Mouse (Mus musculus): Measurements from ENCODE around the gene 2310007B03Rik. TPM values are rescaled to one million over a fixed set of nuclear protein-coding genes. Genes with fewer than 3 reads are reported as not detected.
"Not testable (repeated sequence)": the region's sequence is repeated elsewhere in the genome, so short reads cannot be mapped to it uniquely, and the experiment has no call there.

The 2310007B03Rik gene
- not detected for polyA plus RNA-seq (2017; shearing (Covaris generic))

DNA sequence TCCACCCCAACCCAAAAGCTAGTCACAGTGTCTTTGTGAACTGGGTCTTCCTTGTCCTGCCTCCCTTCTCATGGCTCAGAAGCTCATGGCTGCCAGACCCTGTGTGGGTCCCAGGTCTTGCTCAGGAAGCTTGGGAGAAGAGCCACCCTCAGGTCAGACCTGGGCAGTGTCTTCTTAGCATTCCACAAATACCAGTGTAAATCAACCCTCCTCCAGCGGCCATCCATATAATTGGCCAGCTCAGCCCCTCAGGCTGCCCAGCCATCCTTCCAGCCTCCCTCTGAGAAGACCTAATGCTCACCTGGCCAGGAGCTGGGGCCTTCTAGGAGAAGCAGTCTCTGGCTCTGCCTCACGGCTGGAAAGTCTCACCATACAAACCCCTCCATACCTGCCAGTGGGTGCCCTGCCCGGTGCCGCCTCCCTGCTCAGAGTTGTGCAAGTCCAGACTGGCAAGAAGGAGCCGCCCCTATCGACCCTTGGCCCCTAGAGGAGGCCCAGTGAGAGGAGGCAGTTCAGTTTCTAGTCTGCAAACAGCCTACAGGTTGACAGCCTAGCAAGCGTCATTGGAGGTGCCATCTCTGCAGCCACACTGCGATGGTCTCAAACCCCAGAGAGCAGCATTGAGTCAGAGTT lies at the start of gene 2310007B03Rik:
Gene 2310007B03Rik (minus strand): TSS at position 448 of the 633 bp plus-strand sequence.
- ATAC-seq: no peak

DNA sequence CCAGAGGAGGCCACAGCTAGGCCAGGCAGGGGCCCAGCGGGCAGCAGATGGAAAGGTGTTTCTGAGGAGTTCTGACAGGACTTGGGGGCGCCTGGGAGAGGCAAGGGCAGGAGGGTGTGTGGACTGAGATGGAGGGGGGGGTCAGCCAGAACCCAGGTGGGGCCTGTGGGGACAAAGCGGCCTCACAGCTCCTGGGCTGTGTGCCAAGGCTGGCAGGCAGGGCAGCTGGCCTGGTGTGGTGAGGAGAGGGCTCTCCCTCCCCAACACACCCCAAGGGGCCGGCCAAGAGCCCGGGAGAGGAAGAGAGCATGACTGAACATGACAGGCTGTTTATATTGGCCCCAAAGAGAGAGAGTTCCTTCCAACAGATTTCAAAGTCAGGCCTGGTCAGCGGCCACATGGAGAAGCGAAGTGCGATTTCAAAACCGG lies 49.5 kb upstream of the 2310007B03Rik start:
- ATAC-seq: no peak

DNA sequence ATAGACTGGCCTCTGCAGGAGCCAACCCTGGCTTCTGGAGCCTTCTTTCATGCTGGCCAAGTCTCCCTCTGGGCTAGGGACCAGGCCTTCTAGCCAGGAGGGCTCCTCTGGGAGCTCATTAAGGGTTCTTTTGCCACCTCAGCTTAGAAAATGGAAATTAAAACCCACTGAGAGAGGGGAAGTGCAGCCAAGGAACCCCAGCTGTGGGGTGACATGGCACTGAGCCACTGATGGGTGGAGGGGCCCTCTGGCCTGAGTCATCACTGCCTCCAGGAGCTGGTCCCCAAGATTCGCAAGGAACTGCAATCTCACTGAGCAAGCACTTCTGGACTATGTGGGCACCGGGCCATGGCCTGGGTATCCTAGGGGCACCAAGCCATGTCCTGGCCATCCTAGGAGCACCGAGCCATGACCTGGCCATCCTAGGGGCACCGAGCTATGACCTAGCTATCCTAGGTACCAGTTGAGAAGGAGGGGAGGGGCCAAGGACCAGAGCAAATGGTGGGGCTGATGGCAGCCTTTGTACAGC lies 46.9 kb upstream of the 2310007B03Rik start:
- ATAC-seq: no peak

DNA sequence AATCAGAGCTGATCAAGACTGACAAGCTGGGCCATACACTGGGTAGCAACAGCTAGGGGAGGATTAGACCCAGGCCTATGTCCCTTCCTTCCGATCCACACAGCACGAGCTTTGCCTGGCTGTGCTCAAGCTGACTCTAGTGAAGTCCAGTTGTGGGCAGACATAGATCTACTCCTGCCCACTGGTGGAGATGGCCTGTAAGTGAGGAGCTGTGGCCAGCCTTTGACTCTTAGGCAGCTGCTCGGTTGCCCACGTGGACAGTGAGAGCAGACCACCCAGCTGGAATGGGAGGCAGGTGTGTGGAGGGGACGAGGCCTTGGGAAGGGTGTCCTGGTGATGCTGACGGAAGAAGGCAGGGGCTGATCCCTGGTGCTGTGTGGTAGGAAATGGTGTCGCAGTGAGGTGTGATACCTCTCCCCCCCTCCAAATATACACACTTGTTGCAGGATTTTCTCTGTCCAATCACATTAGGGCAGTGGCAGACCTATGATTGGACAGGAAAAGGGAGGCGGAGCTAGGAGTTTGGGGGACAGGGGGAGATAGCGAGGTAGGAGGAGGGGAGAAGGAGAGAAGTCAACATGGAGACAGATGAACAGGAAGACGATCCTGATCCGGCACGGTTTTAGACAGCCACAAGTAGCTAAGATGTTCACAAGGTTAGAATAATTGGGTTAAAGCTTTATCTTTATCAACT lies 45.7 kb upstream of the 2310007B03Rik start:
- no peak for ATAC-seq

DNA sequence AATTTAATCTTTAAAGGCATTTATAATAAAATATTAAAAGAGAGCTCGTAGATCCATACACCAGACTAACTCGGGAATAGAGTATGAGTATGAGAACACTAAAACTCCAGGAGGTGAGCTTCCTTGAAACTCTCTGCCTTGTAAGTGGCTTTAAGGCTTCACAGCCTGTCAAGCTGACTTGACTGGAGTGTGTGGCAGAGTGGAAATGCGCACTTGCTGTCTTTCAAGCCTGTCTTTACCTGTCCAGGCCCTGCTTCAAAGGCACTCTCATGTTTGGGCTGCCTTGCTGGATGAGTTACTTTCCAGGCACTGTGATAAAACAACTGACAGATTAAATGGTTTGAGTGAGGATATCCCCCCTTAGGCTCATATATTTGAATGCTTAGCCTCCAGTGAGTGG lies 37.2 kb upstream of the 2310007B03Rik start:
- no peak for ATAC-seq

DNA sequence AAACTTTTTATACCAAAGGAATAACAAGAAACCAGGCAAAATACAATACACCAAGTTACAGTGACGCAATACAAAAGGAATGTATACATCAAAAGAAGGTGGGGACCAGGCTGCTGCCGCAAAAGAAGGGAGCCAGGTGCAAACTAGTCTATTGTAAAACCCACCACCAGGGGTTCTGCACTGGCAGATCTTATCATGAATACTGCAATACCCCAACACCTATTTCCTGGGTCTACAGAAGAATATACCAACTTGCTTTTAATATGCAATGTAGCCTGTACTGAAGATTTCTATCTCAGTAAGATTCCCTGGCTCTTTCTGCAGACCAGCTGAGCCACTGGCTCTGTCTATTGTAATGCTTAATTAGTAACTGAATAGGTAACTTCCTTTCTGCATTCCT lies 36.7 kb upstream of the 2310007B03Rik start:
- not testable (repeated sequence) for ATAC-seq

DNA sequence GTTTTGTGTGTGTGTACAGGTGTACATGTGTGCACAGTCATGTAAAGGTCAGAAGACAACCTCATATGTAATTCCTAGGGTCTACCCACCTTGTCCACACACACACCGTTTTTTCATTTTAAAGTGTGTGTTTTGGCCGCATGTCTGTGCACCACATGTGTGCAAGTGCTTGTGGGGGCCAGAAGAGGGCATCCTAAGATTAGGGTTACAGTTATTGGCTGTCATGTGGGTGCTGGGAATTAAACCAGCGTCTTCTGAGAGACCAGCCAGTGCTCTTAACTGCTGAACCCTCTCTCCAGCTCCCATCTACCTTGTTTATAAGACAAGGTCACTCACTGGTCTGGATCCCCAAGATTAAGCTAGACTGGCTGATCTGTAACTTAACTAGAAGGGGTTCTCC lies 34.2 kb upstream of the 2310007B03Rik start:
- no peak for ATAC-seq

DNA sequence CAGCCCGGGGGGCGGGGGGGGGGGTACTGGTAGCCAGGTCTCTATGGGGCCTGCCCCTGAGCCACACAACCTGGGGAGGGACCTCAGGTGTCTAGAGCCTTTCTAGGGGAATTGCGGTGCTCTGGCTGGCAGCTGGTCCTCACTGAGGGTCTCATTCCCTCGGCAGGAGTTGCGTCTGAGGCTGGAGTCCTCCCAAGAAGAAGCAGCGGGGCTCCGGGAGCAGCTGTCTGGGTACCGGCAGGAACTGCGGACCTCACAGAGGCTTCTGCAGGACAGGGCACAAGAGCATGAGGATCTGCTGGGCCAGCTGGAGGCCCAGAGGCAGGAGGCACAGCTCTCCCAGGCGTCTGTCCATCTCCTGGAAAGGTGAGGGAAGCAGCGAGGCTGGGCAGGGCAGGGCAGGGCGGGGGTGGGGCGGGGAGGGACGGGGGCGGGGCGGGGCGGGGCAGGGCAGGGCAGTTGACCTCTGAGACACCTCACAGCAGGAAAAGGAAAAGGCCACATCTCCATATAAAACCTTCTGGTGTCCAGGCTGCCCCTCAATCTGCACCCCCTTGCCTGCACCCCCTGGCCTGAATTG lies 30.1 kb upstream of the 2310007B03Rik start:
- no peak for ATAC-seq

DNA sequence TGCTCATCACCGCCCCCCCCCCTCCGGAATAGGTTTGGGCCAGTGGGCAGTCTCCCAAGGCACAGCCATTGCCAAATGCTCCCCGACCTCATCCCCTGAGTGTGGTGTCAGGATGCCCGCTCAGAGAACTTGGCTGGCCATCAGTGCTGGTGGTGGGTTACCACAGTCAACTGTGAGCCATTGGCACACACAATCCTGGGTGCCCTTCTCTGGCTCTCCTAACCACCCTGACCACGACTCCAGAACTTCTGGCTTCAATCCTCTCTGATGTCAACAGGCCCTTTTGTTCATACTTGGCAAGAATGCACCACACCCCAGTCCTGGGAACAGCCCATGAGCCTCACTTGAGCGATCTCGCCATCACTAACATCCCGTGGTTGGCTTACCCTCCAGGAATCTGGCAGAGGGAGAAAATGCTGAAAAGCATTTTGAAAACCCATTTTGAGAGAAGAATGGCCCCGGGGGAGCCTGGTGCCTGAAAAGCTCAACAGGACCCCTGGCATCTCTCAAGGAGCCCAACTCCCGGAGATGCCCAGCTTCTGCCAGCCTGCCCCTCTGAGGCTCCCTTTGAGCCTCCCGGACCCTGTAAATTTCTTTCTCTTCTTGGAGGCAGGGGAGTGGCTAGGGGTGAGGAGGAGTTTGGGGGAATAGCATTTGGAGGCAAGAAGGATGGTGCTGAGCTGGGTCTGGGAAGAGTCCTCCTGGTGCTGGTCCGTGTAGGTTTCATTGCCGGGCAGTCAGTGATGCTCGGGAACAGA lies 23.5 kb upstream of the 2310007B03Rik start:
- ATAC-seq: no peak

DNA sequence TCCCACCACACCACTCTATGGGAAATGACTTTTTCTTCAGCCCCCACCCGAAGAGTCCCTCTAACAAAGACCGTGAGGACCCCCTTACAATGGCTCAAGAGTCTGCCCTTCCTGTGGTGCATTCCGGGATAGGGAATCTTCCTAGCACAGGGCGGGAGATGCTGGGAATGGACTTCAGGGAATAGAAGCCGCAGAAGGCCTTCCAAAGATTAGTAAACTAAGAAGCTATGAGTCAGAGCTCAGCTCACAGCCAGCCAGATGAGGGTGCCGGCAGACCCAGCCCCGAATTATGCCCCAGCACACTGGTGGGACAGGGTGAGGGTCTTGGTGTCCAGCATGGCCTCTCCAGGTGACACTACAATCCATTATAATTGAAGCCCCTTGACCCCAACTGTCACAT lies 21.5 kb upstream of the 2310007B03Rik start:
- no peak for ATAC-seq

DNA sequence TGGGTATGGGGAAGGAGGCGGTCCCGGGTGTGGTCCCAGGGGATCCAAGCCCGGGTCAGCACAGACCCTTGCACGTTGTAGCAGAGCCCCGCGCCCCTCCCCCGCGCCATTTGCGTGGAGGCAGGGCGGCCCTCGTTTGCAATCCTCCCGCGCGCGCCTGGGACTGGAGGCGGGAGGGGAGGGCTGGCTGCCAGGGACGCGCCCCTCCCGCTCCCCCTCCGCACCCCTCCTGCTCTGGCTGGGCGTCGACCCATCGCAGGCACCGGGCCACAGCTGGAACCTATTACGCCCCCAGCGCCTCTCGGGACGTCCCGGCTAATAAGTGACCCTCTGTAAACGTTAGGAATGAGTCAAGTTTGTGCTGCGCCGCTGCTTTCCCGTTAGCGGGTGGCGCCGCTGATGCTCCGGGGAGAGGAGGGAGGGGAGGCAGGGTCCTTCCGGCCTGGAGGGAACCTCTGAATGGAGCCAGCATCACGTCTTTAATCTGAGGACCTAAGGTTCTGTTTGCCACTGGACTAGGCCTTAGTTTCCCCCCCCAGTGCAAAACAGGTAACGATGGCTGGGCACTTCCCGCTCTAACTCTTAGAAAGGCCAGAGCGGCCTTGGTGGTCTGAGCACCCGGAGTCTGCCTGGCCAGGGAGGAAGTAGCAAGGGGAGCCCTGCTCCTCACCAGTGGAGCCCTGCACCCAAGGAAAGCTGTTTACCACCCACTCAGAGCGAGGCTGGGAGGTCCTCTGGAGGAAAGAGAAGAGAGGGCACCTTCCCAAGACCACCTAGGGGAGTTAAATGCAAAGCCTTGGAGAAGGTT lies 16.0 kb upstream of the 2310007B03Rik start:
- no peak for ATAC-seq

DNA sequence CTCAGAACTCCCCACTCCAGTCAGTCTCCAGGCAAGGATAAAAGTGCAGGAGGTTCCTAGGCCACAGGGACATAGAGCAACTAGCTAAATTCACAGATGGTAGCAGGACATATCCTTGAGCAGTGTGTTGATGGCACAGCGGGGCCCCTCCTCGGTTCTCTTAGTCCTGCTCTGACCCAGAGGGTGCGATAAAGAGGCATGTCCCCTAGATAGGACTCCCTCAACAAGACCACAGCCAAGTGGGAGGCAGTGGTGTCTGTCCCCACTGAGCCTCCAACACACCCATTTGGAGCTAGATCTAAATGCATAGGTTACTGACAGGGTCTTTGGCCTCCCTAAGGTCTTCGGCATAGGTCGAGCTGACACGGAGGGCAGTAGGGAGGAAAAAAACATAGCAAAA lies 15.1 kb upstream of the 2310007B03Rik start:
- no peak for ATAC-seq

DNA sequence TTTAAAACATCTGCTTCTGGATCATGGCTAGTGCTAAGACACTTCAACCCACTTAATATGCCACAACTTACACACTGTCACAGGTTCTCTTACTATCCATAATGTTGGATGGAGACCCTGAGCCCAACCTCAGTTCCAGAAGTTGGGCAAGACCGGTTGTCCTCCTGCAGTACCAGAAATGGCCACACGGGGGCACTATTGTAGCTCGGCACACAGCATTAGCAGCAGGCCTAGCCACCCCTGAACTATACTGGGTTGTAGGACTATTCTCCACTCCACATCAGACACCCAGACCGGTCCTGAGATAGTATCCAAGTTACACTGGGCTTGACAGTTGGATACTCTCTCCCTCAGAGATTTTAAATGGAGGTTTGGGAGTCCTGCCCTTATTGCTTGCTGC lies 13.7 kb upstream of the 2310007B03Rik start:
- peak; percentile 54 for ATAC-seq

DNA sequence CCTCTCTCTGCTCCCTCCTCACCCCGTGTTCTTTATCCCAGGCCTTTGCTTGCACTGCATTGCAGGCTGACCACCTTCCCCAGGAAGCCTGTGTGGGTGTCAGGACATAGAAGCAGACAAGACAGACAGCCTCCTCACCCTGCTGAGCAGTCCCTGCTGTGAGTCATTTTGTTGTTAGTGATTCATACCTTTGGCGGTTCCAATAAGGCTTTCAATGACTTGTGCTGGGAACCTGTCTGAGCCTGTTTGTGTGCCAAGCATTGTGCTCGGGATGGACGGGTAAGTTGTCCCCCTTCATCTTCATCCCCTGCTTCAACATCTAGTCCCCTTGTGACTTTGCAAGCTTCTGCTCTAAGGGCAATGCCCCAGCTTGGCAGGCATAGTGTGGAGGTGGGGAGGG lies 12.9 kb upstream of the 2310007B03Rik start:
- ATAC-seq: no peak

DNA sequence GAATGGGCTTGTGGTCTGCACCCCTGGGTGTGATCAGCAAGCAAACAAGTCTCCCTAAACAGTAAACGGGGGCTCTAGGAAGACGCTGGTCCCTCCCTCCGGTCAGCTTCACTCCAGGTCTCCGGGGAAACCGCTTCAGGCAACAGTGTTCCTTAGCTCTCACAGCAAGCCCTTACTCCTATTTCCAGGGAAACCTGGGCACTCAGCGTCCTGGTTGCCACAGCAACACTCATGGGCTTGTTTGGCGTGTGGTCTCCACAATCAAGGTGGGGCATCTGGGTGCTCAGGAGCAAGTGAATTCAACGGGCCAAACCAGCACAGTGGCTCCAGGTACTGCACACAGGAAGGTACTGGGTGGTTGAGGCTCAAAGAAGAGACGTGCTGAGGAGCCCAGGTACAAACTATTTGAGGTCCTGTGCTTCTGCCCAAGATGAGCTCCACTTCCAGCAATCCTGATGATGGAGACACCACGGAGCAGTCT lies 7.6 kb upstream of the 2310007B03Rik start, which contains the start of gene Crocc2:
Gene Crocc2 (plus strand): TSS at position 431 of the 481 bp plus-strand sequence.
- no peak for ATAC-seq

DNA sequence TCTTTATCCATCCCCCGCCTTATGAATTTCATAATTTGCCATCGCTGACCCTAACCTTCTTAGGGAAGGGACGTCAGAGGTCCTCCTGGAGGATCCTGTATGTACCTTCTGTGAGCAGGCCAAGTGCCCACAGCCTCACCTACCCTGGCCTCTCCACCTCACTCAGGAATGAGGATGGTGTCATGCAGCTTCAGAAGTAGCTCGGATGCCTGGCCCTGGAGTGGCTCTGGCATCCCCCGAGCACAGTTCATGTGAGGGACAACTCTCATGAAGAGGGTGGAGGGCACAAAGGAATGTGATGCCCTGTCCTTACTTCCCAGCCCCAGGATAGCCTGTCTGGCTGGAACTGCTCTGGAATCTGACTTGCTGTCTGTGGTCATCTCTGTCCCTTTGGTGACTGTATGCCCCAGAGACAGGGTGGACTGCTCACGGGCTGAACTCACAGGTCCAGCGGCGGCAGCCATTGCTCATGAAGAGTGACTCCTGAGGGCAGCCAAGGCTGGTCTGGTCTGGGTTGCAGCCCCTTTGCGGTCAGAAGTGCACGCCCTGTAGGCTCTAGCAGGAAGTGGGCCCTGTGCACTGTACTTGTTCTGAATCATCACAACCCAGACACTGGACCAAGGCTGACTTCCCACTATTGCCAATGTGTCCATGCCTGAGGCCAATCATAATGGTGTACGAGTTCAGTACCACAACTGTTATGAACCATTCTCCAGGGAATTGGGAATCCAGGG lies 5.8 kb upstream of the 2310007B03Rik start:
- ATAC-seq: no peak

DNA sequence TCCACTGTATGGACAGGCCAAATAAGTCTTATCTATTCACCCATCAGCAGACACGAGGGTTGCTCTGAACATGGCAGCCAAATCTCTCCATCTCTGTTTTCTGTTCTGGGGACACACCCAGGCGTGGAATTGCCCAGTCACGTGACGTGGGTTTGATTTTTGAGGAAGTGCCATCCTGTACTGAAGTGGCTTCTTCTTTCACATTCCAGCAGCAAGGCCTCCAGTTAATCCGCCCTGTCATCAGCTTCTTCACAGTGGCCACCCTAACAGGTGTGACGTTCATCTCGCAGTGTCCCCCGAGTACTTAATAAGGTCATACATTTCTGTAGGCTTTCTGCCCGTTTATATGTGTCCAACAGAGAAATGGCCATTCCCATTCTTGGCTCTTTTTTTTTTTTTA lies 4.7 kb upstream of the 2310007B03Rik start:
- no peak for ATAC-seq

DNA sequence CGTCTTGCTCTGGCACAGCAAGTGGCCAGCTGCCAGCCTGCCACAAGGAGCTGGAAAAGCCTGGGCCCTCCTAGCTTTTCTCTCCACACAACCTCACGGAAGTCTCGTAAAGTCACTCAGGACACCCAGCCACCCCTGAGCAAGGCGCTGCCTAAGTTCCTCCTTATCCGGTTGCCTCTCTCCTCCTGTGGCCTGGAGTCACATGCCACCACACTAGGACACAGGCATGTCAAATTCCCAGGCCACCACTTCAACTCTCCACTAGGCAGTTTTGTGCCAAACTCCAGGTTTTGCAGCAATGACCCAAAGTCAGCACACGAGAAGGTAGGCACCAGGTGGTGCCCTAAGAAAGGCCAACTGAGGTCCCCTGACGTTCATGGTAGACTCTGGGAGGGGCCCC lies 1.8 kb upstream of the 2310007B03Rik start:
- ATAC-seq: no peak

DNA sequence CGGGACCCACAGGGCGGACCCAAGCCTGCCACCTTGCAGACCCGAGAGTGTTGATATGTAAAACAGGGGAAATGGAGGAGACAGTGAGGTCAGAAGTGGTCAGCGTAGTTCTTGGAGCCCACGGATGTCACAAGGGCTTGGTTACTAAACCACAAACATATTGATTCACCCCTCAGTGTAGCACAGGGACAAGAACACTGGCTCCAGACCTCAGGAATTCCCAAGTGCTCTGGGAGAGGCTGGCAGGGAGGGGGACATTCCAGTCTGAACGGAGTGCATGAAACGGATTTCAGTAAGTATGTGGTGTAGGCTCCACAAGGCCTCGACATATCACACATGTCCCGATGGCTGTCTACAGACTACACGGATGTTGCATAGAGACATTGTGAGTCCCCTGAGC lies 1.2 kb upstream of the 2310007B03Rik start:
- ATAC-seq: no peak

DNA sequence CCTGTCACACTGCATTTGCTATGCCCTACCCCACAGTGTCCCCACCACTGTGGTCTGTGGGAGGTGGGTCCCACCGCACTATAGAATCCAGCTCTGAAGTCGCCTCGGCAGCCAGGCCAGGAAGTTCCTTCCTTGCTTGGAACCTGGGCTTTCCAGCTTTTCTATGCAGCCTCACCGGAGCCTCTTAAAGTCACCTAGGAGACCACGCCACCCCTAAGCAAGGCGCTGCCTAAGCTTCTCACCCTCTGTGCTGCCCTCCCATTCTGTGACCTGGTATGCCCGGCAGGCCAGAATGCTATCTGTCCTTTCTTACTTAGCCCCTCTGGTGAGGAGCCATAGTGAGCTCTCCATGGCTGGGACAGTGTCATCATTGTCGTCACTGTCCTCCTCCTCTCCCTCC lies 602 bp upstream of the 2310007B03Rik start:
- no peak for ATAC-seq
